19 mouse cellular contexts compared by ENCODE assay signal in genomic region chr9:69678634-69679033, GRCm38 (mm10).
"Had no signal": no experiment of that assay in that cellular context is flagged by ENCODE, and none has a peak within 500 bp of the region (broad histone marks: within the 10 kb centered on the region; RNA-seq: fewer than 3 reads in every experiment).

No protein-coding gene starts in this region.

- ATAC-seq: midbrain, embryonic 16.5 days had no signal

- H3K27ac ChIP-seq: midbrain, embryonic 10.5 days; midbrain, embryonic 12.5 days; neural tube, embryonic 13.5 days; neural tube, embryonic 15.5 days; stomach, embryonic 15.5 days had no signal

- H3K9ac ChIP-seq: lung, embryonic 14.5 days; midbrain, embryonic 12.5 days; neural tube, embryonic 13.5 days; neural tube, embryonic 15.5 days; stomach, embryonic 15.5 days had no signal

- DNase-seq: lung, adult 18-20 months; lung, embryonic 14.5 days; lung, postnatal 10 days; lung, postnatal 4 days; midbrain, embryonic 14.5 days; retina, postnatal 1 day; right cerebral cortex, adult 18-20 months; right cerebral cortex, postnatal 25 days; right cerebral cortex, postnatal 4 days; thymus, adult 18-20 months; thymus, postnatal 14 days; thymus, postnatal 36 days had no signal

- H3K4me3 ChIP-seq: midbrain, embryonic 10.5 days; midbrain, embryonic 12.5 days; myocyte; neural tube, embryonic 13.5 days; neural tube, embryonic 15.5 days; stomach, embryonic 15.5 days had no signal

- H3K4me1 ChIP-seq: neural tube, embryonic 15.5 days; stomach, embryonic 15.5 days had no signal

- H3K9me3 ChIP-seq: midbrain, embryonic 10.5 days; midbrain, embryonic 12.5 days; neural tube, embryonic 13.5 days; neural tube, embryonic 15.5 days; stomach, embryonic 15.5 days had no signal

- H3K4me2 ChIP-seq: lung, embryonic 14.5 days; midbrain, embryonic 12.5 days; neural tube, embryonic 13.5 days; neural tube, embryonic 15.5 days; stomach, embryonic 15.5 days had no signal

- H3K36me3 ChIP-seq: midbrain, embryonic 10.5 days; midbrain, embryonic 12.5 days; neural tube, embryonic 13.5 days; neural tube, embryonic 15.5 days; stomach, embryonic 15.5 days had no signal
